Mouse (Mus musculus) cerebellum, adult (tissue): Measurements from ENCODE around the gene Gab3.

Experiments used
- ATAC-seq: cut with Nextera tagmentation; 2 replicates; pipeline ENCODE4 v1.9.2; 2017; ENCODE audit warnings: mild to moderate bottlenecking, moderate library complexity, mixed read lengths; ENCODE audit not compliant: insufficient number of reproducible peaks, low FRiP score, low TSS enrichment

Gab3 gene

GRCm38 (mm10) chrX:75084774-75085508 is at the start of gene Gab3:
Gab3 (minus strand) TSS chrX:75085458.
- ATAC-seq, result peak; percentile 61; the same call in 1 of the 2 replicates

DNA sequence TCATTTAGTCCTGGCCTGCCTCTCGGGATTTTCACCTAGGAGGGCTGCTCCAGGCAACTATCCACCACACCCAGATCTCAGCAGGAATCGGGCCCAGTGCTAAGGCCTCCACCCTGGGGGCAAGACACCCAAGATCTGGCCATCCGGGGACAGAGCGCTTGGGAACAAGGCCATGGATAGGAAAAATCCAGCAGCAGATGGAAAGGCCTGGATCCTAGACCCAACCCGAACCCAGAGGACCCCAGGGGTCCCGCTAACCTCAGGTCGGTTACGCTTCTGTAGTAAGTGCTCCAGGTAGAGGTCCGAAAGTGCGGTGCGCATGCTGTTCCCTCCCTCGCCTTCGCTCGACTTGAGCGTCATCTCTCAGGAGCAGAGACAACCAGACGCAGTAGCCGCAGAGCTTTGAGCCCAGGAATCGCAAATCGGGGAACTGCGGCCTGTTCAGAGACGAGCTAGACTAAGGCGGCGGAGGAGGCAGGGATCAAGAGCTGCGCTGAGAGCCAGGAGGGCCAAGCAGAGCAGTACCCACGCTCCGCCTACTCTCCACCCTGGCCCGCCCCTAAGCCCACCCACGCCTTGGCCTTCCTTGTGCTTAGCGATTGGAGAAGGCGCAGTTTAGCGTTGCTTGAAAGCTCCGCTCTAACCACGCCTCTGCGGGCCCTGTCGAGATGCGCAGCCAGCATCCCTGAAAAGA is 45.4 kb upstream of the Gab3 start, which contains the start of gene Mpp1:
Gene Mpp1, minus strand, starts transcription at position 550 of the 694 bp plus-strand sequence.
- peak; percentile 100 for ATAC-seq

DNA sequence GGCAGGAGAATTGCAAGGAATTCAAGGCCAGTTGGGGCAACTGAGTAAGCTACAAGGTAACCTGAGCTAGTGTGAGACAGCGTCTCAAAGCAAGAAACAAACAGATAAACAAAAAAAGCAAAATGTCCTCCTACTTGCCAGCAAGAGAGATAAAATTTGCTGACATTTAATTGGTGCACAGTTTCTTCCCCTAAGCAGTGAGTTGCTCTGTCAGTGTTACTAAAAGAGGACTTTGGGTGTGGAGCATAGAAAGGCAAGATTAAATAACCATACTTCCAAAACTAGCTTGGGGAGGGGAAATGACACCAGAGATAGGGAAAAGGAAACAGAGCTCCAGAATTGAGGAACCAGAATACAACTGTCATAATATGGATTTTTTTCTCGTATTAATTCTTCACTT is 44.2 kb upstream of the Gab3 start:
- ATAC-seq, result no peak

DNA sequence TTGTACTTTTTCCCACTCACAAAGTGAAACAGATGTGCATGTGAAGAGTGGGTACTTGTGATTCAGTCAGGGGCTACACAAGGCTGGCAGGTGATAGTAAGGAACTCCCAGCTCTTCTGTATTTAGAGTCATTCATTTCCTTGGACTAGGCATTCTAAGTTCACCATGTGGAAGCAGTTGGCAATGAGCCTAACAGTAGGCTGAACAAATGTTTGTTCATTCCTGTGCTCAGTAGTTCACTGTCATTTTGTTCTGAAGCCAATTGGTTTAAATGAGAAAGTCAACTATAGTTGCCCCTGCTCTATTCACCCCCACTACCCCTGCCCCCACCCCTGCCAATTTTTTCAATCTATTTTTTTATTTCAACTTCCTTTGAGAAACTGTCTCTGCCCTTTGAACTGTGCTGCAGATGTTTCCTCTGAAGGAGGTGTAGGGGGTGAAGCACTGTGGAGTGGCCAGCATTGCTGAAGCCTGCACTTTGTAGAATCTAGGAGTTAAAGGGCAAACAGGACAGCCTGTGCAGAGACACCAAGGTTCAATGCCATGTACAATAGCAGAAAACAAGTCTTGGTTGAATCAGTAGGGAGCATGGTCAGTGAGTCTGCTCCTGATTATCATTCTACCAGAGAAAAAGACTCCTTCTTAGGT is 43.2 kb upstream of the Gab3 start:
- ATAC-seq, result no peak

DNA sequence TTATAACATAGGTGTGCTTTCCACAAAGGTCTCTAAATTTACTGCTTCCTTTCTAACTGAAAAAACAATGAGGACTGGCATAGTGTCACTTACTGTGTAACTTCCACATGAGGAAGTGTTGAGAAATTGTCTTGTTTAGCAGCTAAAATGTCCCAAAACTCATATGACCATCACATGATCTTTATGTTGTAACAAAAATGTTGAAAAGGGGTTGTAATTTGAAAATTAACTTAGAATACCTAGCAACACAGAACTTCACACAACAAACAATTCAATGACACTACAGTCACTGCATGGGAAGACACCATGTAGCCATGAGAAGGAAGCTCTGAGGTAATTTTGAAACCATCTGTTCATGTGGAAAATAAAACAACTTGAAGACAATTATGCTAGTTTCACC is 41.6 kb upstream of the Gab3 start:
- no peak for ATAC-seq

GRCm38 (mm10) chrX:75125606-75126005 is 40.3 kb upstream of the Gab3 start:
- ATAC-seq, result no peak

DNA sequence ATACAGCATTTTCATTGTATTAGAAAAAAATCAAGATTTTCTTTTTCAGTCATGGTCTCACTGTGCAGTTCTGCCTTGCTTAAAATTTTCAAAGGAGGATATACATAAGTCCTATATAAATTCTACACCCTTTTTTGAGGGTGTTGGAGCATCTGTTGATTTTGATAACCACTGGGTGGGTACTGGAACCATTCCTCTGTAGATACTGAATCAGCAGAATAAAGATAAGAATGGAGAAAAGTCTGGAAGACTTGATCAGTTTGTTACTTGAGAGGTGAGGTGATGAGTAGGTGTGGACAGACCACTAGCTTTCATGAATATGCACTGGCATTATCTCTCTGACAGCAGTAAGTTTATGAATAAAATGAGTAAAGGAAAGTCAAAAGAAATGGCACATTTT is 30.3 kb upstream of the Gab3 start:
- ATAC-seq, result no peak

GRCm38 (mm10) chrX:75102293-75102692 is 17.0 kb upstream of the Gab3 start:
- ATAC-seq, result no peak

- ATAC-seq, result no peak
Observed at GRCm38 (mm10) chrX:75098799-75099198, 13.5 kb upstream of the Gab3 start.

GRCm38 (mm10) chrX:75096163-75096770 is 11.0 kb upstream of the Gab3 start:
- no peak for ATAC-seq

DNA sequence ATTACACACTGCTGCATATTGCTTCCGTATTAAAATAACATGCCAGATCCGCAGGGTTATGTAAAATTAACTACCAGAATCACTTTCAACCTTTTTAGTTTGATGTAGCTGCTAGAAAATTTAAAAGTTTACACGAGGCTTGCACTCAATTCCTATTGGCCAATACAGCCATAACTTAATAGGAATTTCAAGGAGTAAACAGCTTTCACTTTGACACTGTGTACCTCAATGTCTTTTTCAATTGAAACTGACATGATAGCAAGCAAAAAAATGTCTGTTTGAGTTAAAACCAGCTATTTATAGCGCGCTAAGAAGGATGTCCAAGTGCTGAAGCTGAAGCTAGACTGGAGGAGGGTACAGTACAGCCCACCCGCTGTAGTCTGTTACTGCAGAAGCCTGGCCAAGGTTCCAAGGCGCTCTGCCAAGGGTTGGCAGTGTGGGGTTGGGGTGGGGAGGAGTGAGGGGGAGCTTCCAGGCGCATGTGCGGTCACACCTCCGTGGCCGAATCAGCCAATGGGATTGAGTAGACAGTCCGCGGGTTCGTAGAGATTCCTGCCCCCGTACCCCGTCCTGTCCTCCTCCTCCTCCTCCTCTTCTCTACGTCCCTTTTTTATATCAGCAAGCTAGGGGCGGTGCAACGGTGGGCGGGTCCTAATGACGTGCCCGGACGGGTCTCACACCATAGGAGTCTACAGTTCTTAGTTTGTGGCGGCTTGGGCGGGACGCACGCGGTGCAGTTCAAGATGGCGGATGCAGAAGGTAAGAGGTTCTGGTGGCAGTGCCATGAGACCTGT is 10.3 kb upstream of the Gab3 start, which contains the start of gene Dkc1:
Gene Dkc1, plus strand, starts transcription at position 486 of the 794 bp plus-strand sequence.
- peak; percentile 100 for ATAC-seq

DNA sequence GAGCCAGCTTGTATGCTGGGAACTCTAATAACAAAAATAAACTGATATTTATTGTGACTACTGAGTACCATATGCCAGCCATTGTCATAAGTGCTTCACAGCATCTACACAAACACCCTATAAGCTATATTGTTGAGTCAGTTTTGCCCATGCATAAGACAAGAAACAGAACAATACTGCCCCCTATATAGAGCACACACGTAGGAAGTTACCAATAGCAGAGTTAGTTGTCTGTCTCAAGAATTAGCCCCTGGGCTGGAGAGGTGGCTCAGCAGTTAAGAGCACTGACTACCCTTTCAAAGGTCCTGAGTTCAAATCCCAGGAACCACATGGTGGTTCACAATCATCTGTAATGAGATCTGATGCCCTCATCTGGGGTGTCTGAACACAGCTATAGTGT is 396 bp upstream of the Gab3 start:
- no peak for ATAC-seq

- ATAC-seq, result peak; percentile 45; the same call in 1 of the 2 replicates
Observed at GRCm38 (mm10) chrX:75083982-75084773, 1.1 kb downstream of the Gab3 start.

DNA sequence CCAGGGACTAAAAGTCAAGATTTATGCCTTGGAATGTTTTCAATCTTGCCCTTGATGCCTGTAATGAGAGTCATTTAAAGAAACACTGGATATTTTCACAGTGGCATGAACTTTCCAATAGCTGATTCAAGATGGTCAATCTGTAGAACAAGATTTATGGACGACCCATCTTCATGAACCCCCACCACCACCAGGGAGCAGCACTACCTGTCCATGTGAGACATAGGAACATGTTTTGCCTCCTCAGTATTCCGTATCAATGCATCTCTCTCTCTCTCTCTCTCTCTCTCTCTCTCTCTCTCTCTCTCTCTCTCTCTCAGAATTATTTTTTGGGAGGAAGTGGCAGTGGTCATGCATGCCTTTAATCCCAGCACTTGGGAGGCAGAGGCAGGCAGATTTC is 2.9 kb downstream of the Gab3 start:
- ATAC-seq, result no peak

DNA sequence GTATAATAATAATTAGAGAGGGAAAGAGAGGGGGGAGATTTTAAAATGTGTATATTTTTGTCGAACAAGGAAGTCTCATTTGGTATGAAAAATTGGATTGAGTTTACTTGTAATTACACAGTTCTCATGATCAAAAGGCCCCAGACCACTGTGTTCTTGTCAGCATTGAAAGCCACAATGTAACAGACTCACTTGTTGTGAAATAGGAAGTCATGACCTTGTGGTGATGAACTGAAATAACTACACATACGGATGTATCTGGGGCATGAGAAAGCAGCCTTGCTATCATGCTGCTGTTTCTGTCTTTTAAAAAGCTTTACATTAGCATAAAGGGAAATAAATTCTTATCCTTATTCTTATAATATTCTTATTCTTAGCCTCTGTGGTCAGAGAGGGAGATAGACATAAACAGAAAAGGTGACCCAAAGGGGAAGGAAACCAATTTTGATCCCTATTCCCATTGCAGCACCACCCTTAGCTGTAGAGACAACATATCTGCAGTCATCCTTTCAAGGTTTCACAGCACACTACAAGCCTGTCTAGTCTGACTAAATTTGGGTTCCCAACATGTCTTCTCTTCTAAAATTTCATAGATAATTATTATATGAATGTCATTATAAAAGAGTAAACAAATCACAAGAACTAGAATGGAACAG is 29.0 kb downstream of the Gab3 start:
- ATAC-seq, result no peak

DNA sequence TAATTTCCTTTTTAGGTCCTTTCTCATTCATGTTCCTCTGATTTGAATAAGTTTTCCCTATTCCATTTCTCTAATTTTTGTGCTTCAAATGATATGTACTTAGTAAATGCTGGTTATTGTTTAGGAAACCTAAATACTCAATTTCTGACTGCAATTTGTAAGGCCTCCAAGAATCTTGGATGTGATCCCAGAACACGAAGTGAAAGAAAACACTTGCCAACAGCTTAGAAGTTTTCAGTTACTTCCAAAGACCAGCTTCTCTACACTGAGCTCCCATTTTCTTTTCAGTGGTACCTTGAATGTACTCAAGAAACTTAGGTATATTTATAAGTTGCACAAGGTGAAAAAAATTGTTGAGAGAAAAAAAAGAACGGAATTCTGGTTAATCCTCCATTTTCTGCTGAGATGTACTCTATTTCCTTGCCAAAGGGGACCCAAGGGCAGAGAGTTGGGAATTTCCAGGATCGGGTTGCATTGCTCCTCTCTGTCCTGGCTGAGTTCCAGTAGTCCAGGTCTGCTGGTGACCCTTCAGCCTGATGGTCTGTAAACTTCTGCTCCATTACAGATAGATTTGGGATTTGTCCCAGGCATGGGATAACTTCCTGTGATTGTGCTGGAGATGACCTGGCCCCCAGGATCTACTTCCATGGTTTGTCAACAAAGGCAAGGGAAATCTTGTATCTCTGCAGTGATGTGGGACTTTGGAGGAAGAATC is 38.2 kb downstream of the Gab3 start:
- ATAC-seq, result no peak

DNA sequence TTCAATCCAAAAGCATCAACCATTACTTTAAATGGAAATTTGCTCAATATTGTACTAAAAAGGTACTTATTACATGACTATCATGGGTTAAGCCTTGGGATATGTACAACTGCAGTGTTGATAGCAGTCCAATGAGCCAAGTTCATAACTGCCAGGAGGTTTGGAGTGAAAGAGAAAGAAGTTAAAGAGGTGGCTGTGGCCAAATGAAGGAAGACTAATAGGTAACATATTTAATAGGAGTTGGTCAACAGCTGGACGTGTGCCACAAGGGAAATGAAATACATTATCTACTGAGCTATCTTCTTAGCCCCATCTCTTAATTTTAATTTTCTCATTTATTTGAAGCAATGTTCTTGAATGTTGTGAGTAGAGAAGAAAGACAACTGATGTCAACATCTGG is 39.3 kb downstream of the Gab3 start:
- no peak for ATAC-seq

- ATAC-seq, result no peak
Observed at GRCm38 (mm10) chrX:75044595-75044994, 40.7 kb downstream of the Gab3 start.
